Mouse (Mus musculus): ENCODE measurements around the gene Crisp1.

The Crisp1 gene

DNA sequence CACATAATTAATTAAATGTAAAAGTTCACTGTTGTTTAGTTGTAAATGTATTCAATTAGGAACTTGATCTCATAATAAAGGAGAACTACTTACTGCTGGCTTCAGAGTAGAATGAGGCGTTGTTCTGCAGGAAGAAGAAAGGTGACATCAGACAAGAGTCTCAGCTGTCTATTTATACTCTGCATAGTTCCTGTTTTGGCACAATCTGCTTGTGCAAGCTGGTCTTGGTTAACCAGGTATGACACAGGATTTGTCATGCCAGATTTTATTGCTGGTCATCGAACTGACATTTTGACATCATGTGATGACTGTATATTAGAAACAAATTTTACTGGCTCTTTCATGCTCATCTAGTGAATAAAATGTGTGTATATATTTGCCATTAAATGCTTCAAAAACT is at the start of gene Crisp1:
TSS of gene Crisp1 (minus strand) at position 146 of the 400 bp plus-strand sequence.
- no peak for DNase-seq (ENCODE audit: low read depth, low spot score)

- no peak for DNase-seq (ENCODE audit: low read depth, low spot score)
These were observed 23.5 kb upstream of the Crisp1 start for GRCm38 (mm10) chr17:40342497-40343009.

DNA sequence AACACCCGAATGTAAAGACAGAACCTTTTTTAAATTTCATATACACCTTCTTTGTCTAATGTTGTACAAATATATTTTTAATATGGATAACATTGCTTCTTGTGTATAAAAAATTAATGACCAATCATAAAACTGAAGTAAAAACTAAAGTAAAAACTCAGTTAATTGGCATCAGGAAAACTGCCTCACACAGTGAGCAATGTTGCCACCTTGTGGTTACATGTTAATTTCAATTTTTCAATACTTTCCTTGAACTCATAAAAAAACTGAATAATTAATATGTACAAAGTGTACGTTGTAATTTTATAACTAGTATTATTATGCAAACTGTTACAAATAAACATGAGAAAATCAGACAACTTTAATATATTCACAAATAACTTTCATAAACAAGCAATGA is 33.6 kb downstream of the Crisp1 start:
- no peak for DNase-seq (ENCODE audit: low read depth, low spot score)

DNA sequence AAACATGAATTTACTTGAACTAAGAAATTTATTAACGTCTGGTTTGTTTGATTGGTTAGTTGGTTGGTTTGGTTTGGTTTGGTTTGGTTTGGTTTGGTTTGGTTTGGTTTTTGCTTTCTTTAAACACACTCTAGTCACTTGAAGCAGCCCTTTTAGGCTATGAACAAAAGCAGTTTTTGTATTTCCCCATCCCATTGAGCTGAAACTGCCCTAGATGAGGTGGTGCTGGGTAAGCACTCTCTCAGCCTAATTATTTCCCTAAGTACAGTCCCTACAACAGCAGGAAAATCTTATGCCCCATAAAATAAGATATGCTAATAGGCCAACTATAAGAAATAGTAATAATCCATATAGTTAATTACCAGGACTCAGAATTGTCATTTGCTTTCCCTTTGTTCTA is 43.5 kb downstream of the Crisp1 start:
- DNase-seq (ENCODE audit: low read depth, low spot score) = no peak

- no peak for DNase-seq (ENCODE audit: low read depth, low spot score)
These were observed 44.0 kb downstream of the Crisp1 start for GRCm38 (mm10) chr17:40274906-40275470.

DNA sequence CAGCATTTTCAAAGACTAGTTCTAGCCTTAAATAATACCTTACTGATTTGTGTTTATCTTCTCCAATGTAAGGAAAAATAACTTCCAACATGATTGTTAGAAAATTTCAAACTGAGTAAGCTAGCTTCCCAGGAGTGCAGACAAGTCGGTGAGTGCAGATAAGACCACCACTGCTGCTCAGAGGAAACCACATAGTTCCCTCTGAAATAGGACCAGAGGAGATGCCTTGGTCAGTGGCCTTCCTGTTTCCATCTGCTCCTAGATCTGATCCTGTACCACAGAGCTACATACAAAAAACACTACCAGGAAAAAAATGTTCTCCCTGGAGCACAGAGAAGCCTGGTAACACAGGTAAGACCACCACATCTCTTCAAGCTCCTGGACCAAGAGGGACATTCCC is 66.5 kb downstream of the Crisp1 start:
- DNase-seq (ENCODE audit: low read depth, low spot score) = no peak

All from CD4-positive helper T cell, adult 2 months (primary cell).